Mouse (Mus musculus) embryonic facial prominence, embryonic 14.5 days (tissue): Measurements from ENCODE around the gene Olfr805. TPM values are rescaled to one million over a fixed set of nuclear protein-coding genes. Genes with fewer than 3 reads are reported as not detected.

Experiments used
- ATAC-seq: fragments of 200-750 bp; cut with Nextera tagmentation; 2 replicates; pipeline ENCODE4 v1.8.0; 2017; ENCODE audit warnings: low read depth, moderate number of reproducible peaks, moderate TSS enrichment
- DNase-seq: peaks from one replicate; pipeline ENCODE4 v3.0.0-alpha.2; 2015; ENCODE audit warnings: low spot score
- H3K27ac ChIP-seq: fragments of 300-500 bp; sonication (generic); replicated peaks from 2 replicates; pipeline ENCODE4 v1.5.1; 2014; ENCODE audit warnings: low read depth, mild to moderate bottlenecking, low read length, moderate library complexity
- H3K27me3 ChIP-seq: fragments of 300-500 bp; sonication (generic); replicated peaks from 2 replicates; pipeline ENCODE4 v1.6.1; 2014; ENCODE audit warnings: low read length; ENCODE audit not compliant: control insufficient read depth, insufficient read depth
- H3K36me3 ChIP-seq: fragments of 300-500 bp; sonication (generic); 2 replicates; pipeline ENCODE4 v1.6.1; 2014; ENCODE audit warnings: low read length, mixed read lengths; ENCODE audit not compliant: control insufficient read depth, insufficient read depth
- H3K4me1 ChIP-seq: fragments of 300-500 bp; sonication (generic); 2 replicates; pipeline ENCODE4 v1.6.1; 2014; ENCODE audit warnings: antibody characterized with exemption, low read length; ENCODE audit not compliant: control insufficient read depth, insufficient read depth
- H3K4me2 ChIP-seq: fragments of 300-500 bp; sonication (generic); 2 replicates; pipeline ENCODE4 v1.6.1; 2014; ENCODE audit warnings: low read depth, mild to moderate bottlenecking, low read length, moderate library complexity, mixed read lengths
- H3K4me3 ChIP-seq: fragments of 300-500 bp; sonication (generic); 2 replicates; pipeline ENCODE4 v1.5.1; 2014; ENCODE audit warnings: low read depth, mild to moderate bottlenecking, low read length
- H3K9ac ChIP-seq: fragments of 300-500 bp; sonication (generic); 2 replicates; pipeline ENCODE4 v1.6.1; 2014; ENCODE audit warnings: low read depth, mild to moderate bottlenecking, low read length, moderate library complexity, mixed read lengths
- H3K9me3 ChIP-seq: fragments of 300-500 bp; sonication (generic); 2 replicates; pipeline ENCODE4 v1.6.1; 2016; ENCODE audit warnings: low read length; ENCODE audit not compliant: control insufficient read depth
- whole genome bisulfite sequencing: fragments of 180-500 bp; shearing (Covaris S2); extraction: QIAGEN DNeasy Blood & Tissue Kit; methylation state at CpG from one replicate; pipeline ENCODE4 v1.1.7; 2014; 5-methylcytosine and 5-hydroxymethylcytosine counted together
- polyA plus RNA-seq: library from polyadenylated mRNA; unstranded; fragments of >200 nt; fragmentation: Nextera tagmentation; extraction: Ambion mirVana; gene quantifications from 2 replicates; pipeline ENCODE4 v1.2.1, GENCODE M21; 2014

The Olfr805 gene
- polyA plus RNA-seq = not detected in 2 replicates

DNA sequence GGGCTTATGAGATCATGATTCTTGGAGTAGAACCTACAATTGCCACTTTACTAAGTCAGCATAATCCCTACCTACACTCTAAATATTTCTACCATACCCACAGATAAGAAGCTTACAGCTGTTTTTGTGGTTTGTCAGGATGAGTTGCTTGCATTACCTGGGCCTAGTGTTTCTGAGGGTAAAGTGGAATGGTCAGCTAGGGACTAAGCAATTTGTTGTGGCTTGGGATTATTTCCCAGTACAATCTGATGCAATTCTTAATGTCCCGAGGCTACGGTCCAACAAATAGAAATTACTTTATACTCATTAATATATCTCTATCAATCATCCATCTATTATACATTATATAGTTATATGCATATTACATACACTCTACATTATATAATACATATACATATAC is at the start of gene Olfr805:
TSS of gene Olfr805 (minus strand) at position 101 of the 400 bp plus-strand sequence.
- DNase-seq (no peak), ATAC-seq (no peak)
- H3K9ac ChIP-seq = no peak within 1 kb of the TSS
- 84% methylated on average over 2 of the region's 2 CpGs for WGBS
- H3K27me3 ChIP-seq = no peaks in the 10 kb centered on the region
- H3K36me3 ChIP-seq = no peaks in the 10 kb centered on the region
- no peak within 1 kb of the TSS for H3K27ac ChIP-seq
- H3K4me1 ChIP-seq = no peaks in the 10 kb centered on the region
- no peak within 1 kb of the TSS for H3K4me3 ChIP-seq
- no peak within 1 kb of the TSS for H3K4me2 ChIP-seq
- H3K9me3 ChIP-seq = no peaks in the 10 kb centered on the region

DNA sequence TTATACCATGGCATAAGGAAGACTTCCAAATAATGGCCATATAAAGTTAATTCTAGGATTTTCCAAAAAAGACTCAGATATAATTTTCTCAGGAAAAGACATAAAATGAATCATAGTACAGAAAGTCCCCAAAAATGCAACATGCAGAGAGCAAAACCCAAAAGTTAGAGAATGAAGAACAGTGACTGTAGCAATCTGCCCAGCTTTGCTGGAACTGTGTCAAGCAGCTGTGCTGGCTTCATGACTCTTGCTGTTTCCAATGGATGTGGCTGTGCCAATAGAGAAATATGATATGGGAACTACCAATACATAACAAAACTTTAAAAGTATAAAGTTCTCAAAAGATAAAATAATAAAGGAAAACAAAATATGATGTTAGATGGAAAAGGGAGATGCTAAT is 48.9 kb upstream of the Olfr805 start:
- H3K4me3 ChIP-seq = no peak overlapping the region
- ATAC-seq (no peak), DNase-seq (no peak)
- H3K27ac ChIP-seq = no peak overlapping the region
- no peaks in the 10 kb centered on the region for H3K36me3 ChIP-seq
- no peaks in the 10 kb centered on the region for H3K4me1 ChIP-seq
- no peak overlapping the region for H3K9ac ChIP-seq
- no peaks in the 10 kb centered on the region for H3K9me3 ChIP-seq
- H3K4me2 ChIP-seq = no peak overlapping the region
- H3K27me3 ChIP-seq = no peaks in the 10 kb centered on the region

DNA sequence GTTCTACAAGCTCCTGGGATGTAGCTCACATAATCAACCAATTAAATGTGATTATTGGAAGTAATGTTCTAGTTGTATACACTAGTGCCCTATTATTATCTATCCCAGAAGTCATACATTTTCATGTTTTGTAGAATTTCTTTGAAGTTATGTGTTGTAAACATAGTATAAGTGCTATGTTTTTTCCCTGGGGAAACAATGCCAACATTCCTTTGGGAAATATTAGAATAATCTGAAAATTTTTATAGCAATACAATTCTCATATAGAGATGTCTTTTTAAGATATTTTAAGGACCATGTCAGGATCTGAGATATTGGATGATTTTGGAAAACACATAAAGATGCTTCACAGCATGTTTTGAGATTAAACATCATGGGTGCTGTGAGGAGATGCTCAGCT is 45.2 kb upstream of the Olfr805 start, which contains the start of gene Olfr809:
TSS of gene Olfr809 (plus strand) at position 301 of the 400 bp plus-strand sequence.
- H3K4me1 ChIP-seq = no peaks in the 10 kb centered on the region
- no peaks in the 10 kb centered on the region for H3K9me3 ChIP-seq
- H3K27ac ChIP-seq = no peak within 1 kb of the TSS
- H3K4me2 ChIP-seq = no peak within 1 kb of the TSS
- H3K4me3 ChIP-seq = no peak within 1 kb of the TSS
- no peak within 1 kb of the TSS for H3K9ac ChIP-seq
- no peaks in the 10 kb centered on the region for H3K36me3 ChIP-seq
- ATAC-seq (no peak), DNase-seq (no peak)
- H3K27me3 ChIP-seq = no peaks in the 10 kb centered on the region

DNA sequence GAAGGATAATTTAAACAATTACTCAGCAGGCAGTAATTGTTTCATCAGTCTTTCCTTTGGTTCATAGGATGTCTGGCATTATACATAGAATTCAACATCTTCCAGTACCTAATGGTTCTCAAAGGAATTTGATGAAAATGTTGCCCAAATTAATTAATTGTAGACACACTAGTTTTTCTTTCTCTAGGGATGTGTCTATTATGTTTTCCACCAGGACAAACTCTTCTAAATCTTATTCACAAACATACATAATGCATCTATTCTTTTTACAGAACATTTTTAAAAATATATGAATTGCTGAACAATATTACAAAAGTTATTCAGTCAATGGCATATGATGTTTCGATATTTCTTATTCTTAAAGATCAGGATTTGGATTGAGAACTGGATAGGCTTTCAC is 36.0 kb upstream of the Olfr805 start, which contains the start of gene Olfr808:
TSS of gene Olfr808 (plus strand) at position 301 of the 400 bp plus-strand sequence.
- Histone ChIP-seq H3K9me3 (no peaks in the 10 kb centered on the region), H3K36me3 (no peaks in the 10 kb centered on the region), H3K9ac (no peak within 1 kb of the TSS), H3K27me3 (no peaks in the 10 kb centered on the region), H3K4me3 (no peak within 1 kb of the TSS), H3K4me1 (no peaks in the 10 kb centered on the region), H3K27ac (no peak within 1 kb of the TSS), H3K4me2 (no peak within 1 kb of the TSS)
- ATAC-seq (no peak), DNase-seq (no peak)
- 90% methylated on average over 1 of the region's 1 CpGs for WGBS

DNA sequence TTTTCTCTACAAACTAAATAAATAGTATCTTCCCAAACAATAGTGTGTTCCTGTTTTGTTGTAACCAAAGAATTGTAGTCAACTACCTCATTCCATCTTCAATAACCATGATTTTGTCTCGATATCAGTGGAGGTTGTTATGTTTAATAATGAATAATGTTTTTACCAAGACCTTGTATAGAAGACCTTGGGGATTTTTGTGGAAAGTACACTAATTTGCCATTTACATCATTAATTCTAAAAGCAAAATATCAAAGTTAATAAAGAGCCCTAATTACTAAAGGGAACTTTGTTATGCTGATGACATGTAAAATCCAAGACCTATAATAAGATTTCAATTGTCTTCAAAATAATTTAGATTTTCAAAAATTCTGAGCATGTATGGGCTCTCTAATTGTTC is 28.5 kb upstream of the Olfr805 start, which contains the start of gene Olfr807:
TSS of gene Olfr807 (minus strand) at position 101 of the 400 bp plus-strand sequence.
- H3K36me3 ChIP-seq = no peaks in the 10 kb centered on the region
- no peak within 1 kb of the TSS for H3K4me3 ChIP-seq
- DNase-seq (no peak), ATAC-seq (no peak)
- 86% methylated on average over 1 of the region's 1 CpGs for WGBS
- no peaks in the 10 kb centered on the region for H3K4me1 ChIP-seq
- no peak within 1 kb of the TSS for H3K9ac ChIP-seq
- H3K4me2 ChIP-seq = no peak within 1 kb of the TSS
- no peak within 1 kb of the TSS for H3K27ac ChIP-seq
- H3K9me3 ChIP-seq = no peaks in the 10 kb centered on the region
- H3K27me3 ChIP-seq = no peaks in the 10 kb centered on the region

DNA sequence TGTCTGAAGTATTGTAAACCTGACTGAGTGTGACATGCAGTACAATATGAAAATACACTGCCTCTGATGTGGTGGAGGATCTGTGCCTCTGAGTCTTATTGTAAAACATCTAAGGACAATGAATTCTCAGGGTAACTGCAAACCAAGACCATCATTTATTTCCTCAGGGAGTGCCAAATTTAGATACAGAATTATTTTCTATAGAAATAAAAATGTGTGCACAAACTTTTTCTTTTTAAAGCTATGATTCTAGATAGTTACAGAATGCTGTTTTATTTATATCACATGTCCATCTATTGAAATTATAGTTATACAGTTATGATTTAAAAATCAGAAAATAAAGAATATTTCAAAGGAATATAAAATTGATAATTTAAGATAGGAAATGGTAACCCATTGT is 12.6 kb upstream of the Olfr805 start, which contains the start of gene Olfr806:
TSS of gene Olfr806 (minus strand) at position 101 of the 400 bp plus-strand sequence.
- Histone ChIP-seq H3K36me3 (no peaks in the 10 kb centered on the region), H3K27ac (no peak within 1 kb of the TSS), H3K4me3 (no peak within 1 kb of the TSS), H3K9me3 (no peaks in the 10 kb centered on the region), H3K4me1 (no peaks in the 10 kb centered on the region), H3K27me3 (no peaks in the 10 kb centered on the region), H3K4me2 (no peak within 1 kb of the TSS), H3K9ac (no peak within 1 kb of the TSS)
- ATAC-seq (no peak), DNase-seq (no peak)

DNA sequence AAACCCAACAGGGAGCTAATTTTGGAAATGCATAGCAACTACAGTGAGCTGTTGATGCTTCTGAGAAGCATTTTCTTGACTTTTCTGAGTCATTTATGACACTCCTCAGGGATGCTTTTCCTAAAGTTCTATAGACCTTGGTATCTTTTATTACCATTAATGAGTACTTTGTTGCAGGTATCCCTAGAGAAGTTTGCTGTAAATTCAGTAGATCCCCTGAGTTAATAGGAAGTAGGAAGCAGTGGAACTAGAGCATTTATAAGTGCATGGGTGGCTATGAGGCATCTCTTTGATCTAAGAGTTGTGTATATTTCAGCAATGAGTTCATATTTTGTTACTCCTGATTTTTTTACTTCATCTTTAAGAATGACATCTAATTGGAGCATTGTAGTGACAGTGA is 26.3 kb downstream of the Olfr805 start, which contains the start of gene Olfr804:
TSS of gene Olfr804 (plus strand) at position 301 of the 400 bp plus-strand sequence.
- H3K4me1 ChIP-seq = no peaks in the 10 kb centered on the region
- DNase-seq (no peak), ATAC-seq (no peak)
- no peak within 1 kb of the TSS for H3K27ac ChIP-seq
- H3K9ac ChIP-seq = no peak within 1 kb of the TSS
- no peak within 1 kb of the TSS for H3K4me3 ChIP-seq
- no peak within 1 kb of the TSS for H3K4me2 ChIP-seq
- no peaks in the 10 kb centered on the region for H3K36me3 ChIP-seq
- no peaks in the 10 kb centered on the region for H3K27me3 ChIP-seq
- no peaks in the 10 kb centered on the region for H3K9me3 ChIP-seq

DNA sequence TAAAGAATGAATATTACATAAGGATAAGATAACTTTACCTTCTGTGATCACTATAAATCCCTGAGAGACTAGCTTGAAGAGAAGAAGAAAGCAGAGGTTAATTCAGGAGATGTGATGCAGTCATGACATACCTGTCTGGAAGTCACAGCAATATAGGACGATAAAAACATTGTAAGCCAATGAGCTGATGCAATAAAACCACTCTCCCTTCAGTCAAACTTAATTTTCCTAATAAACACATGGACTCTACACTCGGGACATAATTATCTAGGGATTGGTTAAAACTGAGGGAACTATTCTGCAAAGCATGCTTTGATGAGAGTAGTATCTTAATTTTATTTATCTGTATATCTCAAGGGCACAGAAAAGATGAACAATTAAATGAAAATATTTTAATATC is 35.0 kb downstream of the Olfr805 start, which contains the start of gene Olfr803:
TSS of gene Olfr803 (minus strand) at position 101 of the 400 bp plus-strand sequence.
- Histone ChIP-seq H3K27ac (no peak within 1 kb of the TSS), H3K4me3 (no peak within 1 kb of the TSS), H3K27me3 (no peaks in the 10 kb centered on the region), H3K9me3 (no peaks in the 10 kb centered on the region), H3K36me3 (no peaks in the 10 kb centered on the region), H3K4me1 (no peaks in the 10 kb centered on the region), H3K4me2 (no peak within 1 kb of the TSS), H3K9ac (no peak within 1 kb of the TSS)
- DNase-seq (no peak), ATAC-seq (no peak)
- WGBS = 70% methylated on average over 2 of the region's 2 CpGs

DNA sequence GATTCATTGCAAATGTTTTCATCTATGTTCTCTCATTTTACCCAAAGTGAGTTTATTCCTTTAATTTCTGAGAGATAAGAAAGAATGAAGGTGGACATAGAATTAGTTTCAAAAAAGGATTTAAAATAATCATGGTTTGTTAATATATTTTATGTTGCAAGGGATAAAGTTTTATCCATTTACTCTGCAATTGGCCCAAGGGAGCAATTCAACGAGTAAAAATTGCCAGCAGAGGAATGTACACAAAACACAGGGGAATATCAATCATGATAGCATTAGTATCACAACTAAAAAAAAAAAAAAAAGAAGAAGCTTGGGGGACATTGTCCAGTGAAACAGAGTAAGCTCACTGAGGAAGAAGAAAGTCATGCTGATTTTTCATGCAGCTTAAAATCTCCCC is 41.1 kb downstream of the Olfr805 start, which contains the start of gene Olfr802:
TSS of gene Olfr802 (minus strand) at position 101 of the 400 bp plus-strand sequence.
- no peak within 1 kb of the TSS for H3K27ac ChIP-seq
- ATAC-seq (no peak), DNase-seq (no peak)
- H3K36me3 ChIP-seq = no peaks in the 10 kb centered on the region
- H3K9me3 ChIP-seq = no peaks in the 10 kb centered on the region
- H3K4me2 ChIP-seq = no peak within 1 kb of the TSS
- H3K27me3 ChIP-seq = no peaks in the 10 kb centered on the region
- no peak within 1 kb of the TSS for H3K9ac ChIP-seq
- H3K4me1 ChIP-seq = no peaks in the 10 kb centered on the region
- no peak within 1 kb of the TSS for H3K4me3 ChIP-seq
- 55% methylated on average over 1 of the region's 1 CpGs for WGBS
